Mouse (Mus musculus) lung, adult 2 months (tissue): Measurements from ENCODE around the gene Slc16a12.

Experiments used
- CTCF ChIP-seq: fragments of 200-500 bp; IDR thresholded peaks from 2 replicates; pipeline ENCODE4 v1.5.1; 2011; ENCODE audit warnings: mild to moderate bottlenecking, low read length, control low read depth; ENCODE audit not compliant: insufficient read depth
- POLR2A ChIP-seq: fragments of 200-500 bp; IDR thresholded peaks from 2 replicates; pipeline ENCODE4 v1.6.1; 2011; ENCODE audit warnings: low read depth, mild to moderate bottlenecking, control low read depth, low read length, borderline replicate concordance; ENCODE audit errors: extremely low read depth

- TF ChIP-seq CTCF (no peak), POLR2A (no peak)
Observed at GRCm38 (mm10) chr19:34698432-34698831, 48.7 kb downstream of the Slc16a12 start.
